Mouse (Mus musculus) lung, embryonic 16.5 days (tissue): ENCODE results near the gene Tsc22d3. TPM values are rescaled to one million over a fixed set of nuclear protein-coding genes. Genes with fewer than 3 reads are reported as not detected.

Source experiments
- ATAC-seq: fragments of 200-750 bp; cut with Nextera tagmentation; 2 replicates; pipeline ENCODE4 v1.8.0; 2017; ENCODE audit warnings: low read depth, mild to moderate bottlenecking, moderate library complexity
- H3K27ac ChIP-seq: fragments of 300-500 bp; sonication (generic); 2 replicates; pipeline ENCODE4 v1.5.1; 2014; ENCODE audit warnings: mild to moderate bottlenecking, control low read depth, low read length
- H3K27me3 ChIP-seq: fragments of 300-500 bp; sonication (generic); 2 replicates; pipeline ENCODE4 v1.6.1; 2014; ENCODE audit warnings: low read depth, low read length, mixed read lengths; ENCODE audit not compliant: control insufficient read depth, insufficient read depth
- H3K36me3 ChIP-seq: fragments of 300-500 bp; sonication (generic); 2 replicates; pipeline ENCODE4 v1.6.1; 2014; ENCODE audit warnings: low read length; ENCODE audit not compliant: control insufficient read depth, insufficient read depth
- H3K4me1 ChIP-seq: fragments of 300-500 bp; sonication (generic); replicated peaks from 2 replicates; pipeline ENCODE4 v1.6.1; 2014; ENCODE audit warnings: low read length, mixed read lengths; ENCODE audit not compliant: control insufficient read depth, insufficient read depth
- H3K4me2 ChIP-seq: fragments of 300-500 bp; sonication (generic); 2 replicates; pipeline ENCODE4 v1.6.1; 2014; ENCODE audit warnings: low read depth, low read length, control low read depth
- H3K4me3 ChIP-seq: fragments of 300-500 bp; sonication (generic); 2 replicates; pipeline ENCODE4 v1.5.1; 2014; ENCODE audit warnings: mild to moderate bottlenecking, low read length, control low read depth
- H3K9ac ChIP-seq: fragments of 300-500 bp; sonication (generic); 2 replicates; pipeline ENCODE4 v1.6.1; 2014; ENCODE audit warnings: low read length, control low read depth
- H3K9me3 ChIP-seq: fragments of 300-500 bp; sonication (generic); 2 replicates; pipeline ENCODE4 v1.6.1; 2016; ENCODE audit warnings: low read length; ENCODE audit not compliant: control insufficient read depth
- WGBS: fragments of 180-500 bp; shearing (Covaris S2); extraction: QIAGEN DNeasy Blood & Tissue Kit; methylation state at CpG from one replicate; pipeline ENCODE4 v1.1.7; 2014; 5-methylcytosine and 5-hydroxymethylcytosine counted together
- polyA plus RNA-seq: library from polyadenylated mRNA; unstranded; fragments of >200 nt; fragmentation: Nextera tagmentation; extraction: Ambion mirVana; gene quantifications from 2 replicates; pipeline ENCODE4 v1.2.1, GENCODE M21; 2015

Tsc22d3 gene
- polyA plus RNA-seq, 1 experiment from 2014 or later, result 119 TPM

- H3K27ac ChIP-seq, result 0 out of 2 replicates have a peak overlapping the region, but pooled peaks have one; percentile 27
- peak; percentile 91 for ATAC-seq
- peak overlapping the region; percentile 83 for H3K4me2 ChIP-seq
- peak overlapping the region; percentile 56 for H3K4me3 ChIP-seq
- peaks cover 10% of the 10 kb centered on the region for H3K27me3 ChIP-seq
- WGBS, result 6% methylated on average over 27 of the region's 109 CpGs
- H3K4me1 ChIP-seq, result no peaks in the 10 kb centered on the region
- peak overlapping the region; percentile 56 for H3K9ac ChIP-seq
- no peaks in the 10 kb centered on the region for H3K36me3 ChIP-seq
- H3K9me3 ChIP-seq, result no peaks in the 10 kb centered on the region; the same call in 1 of the 2 replicates
Measured at GRCm38 (mm10) chrX:140598850-140599560, 1.5 kb downstream of the Tsc22d3 start.

- Histone ChIP-seq H3K9me3 (no peaks in the 10 kb centered on the region; the same call in 1 of the 2 replicates), H3K4me3 (peak overlapping the region; percentile 56), H3K27ac (no peak overlapping the region), H3K27me3 (peaks cover 10% of the 10 kb centered on the region), H3K4me2 (peak overlapping the region; percentile 83), H3K4me1 (no peaks in the 10 kb centered on the region), H3K36me3 (no peaks in the 10 kb centered on the region), H3K9ac (peak overlapping the region; percentile 56)
- WGBS, result 20% methylated on average over 39 of the region's 48 CpGs
- ATAC-seq, result peak; percentile 56
Measured at GRCm38 (mm10) chrX:140598194-140598849, 2.1 kb downstream of the Tsc22d3 start.

- Histone ChIP-seq H3K27me3 (0 out of 2 replicates have a peak, but pooled peaks cover 3% of the 10 kb centered on the region), H3K9ac (no peak overlapping the region), H3K4me1 (no peaks in the 10 kb centered on the region), H3K9me3 (no peaks in the 10 kb centered on the region), H3K4me3 (no peak overlapping the region), H3K4me2 (no peak overlapping the region), H3K27ac (no peak overlapping the region), H3K36me3 (no peaks in the 10 kb centered on the region)
- no peak for ATAC-seq
- 59% methylated on average over 3 of the region's 3 CpGs for WGBS
Measured at GRCm38 (mm10) chrX:140591176-140591575, 9.3 kb downstream of the Tsc22d3 start.

- Histone ChIP-seq H3K4me3 (no peak overlapping the region), H3K4me2 (no peak overlapping the region), H3K36me3 (no peaks in the 10 kb centered on the region), H3K9ac (no peak overlapping the region), H3K4me1 (no peaks in the 10 kb centered on the region), H3K27ac (no peak overlapping the region), H3K27me3 (0 out of 2 replicates have a peak, but pooled peaks cover 3% of the 10 kb centered on the region), H3K9me3 (no peaks in the 10 kb centered on the region)
- no peak for ATAC-seq
- 61% methylated on average over 2 of the region's 2 CpGs for WGBS
Measured at GRCm38 (mm10) chrX:140590142-140590541, 10.3 kb downstream of the Tsc22d3 start.

- no peak overlapping the region for H3K4me2 ChIP-seq
- H3K4me3 ChIP-seq, result no peak overlapping the region
- no peak for ATAC-seq
- H3K9me3 ChIP-seq, result no peaks in the 10 kb centered on the region
- H3K27ac ChIP-seq, result no peak overlapping the region
- H3K9ac ChIP-seq, result no peak overlapping the region
- no peaks in the 10 kb centered on the region for H3K4me1 ChIP-seq
- WGBS, result 40% methylated on average over 4 of the region's 4 CpGs
- H3K27me3 ChIP-seq, result 0 out of 2 replicates have a peak, but pooled peaks cover 3% of the 10 kb centered on the region
- H3K36me3 ChIP-seq, result no peaks in the 10 kb centered on the region
Measured at GRCm38 (mm10) chrX:140589194-140589751, 11.2 kb downstream of the Tsc22d3 start.

- 82% methylated on average over 5 of the region's 5 CpGs for WGBS
- Histone ChIP-seq H3K27ac (no peak overlapping the region), H3K4me2 (no peak overlapping the region), H3K4me1 (no peaks in the 10 kb centered on the region), H3K9ac (no peak overlapping the region), H3K36me3 (no peaks in the 10 kb centered on the region), H3K9me3 (no peaks in the 10 kb centered on the region), H3K27me3 (peaks cover 3% of the 10 kb centered on the region; the same call in 1 of the 2 replicates), H3K4me3 (no peak overlapping the region)
- no peak for ATAC-seq
Measured at GRCm38 (mm10) chrX:140588534-140588933, 11.9 kb downstream of the Tsc22d3 start.

- ATAC-seq, result no peak
- Histone ChIP-seq H3K27me3 (peaks cover 10% of the 10 kb centered on the region), H3K27ac (no peak overlapping the region)
Measured at GRCm38 (mm10) chrX:140580416-140580815, 20.0 kb downstream of the Tsc22d3 start.

GRCm38 (mm10) chrX:140575636-140576035 lies 24.8 kb downstream of the Tsc22d3 start:
- no peak for ATAC-seq
- Histone ChIP-seq H3K4me3 (no peak overlapping the region), H3K9ac (no peak overlapping the region), H3K9me3 (no peaks in the 10 kb centered on the region), H3K36me3 (no peaks in the 10 kb centered on the region), H3K27me3 (peaks cover 3% of the 10 kb centered on the region; the same call in 1 of the 2 replicates), H3K4me1 (no peaks in the 10 kb centered on the region), H3K4me2 (no peak overlapping the region), H3K27ac (no peak overlapping the region)
- 69% methylated on average over 3 of the region's 3 CpGs for WGBS

More at GRCm38 (mm10) chrX:140580416-140580815, 20.0 kb downstream of the Tsc22d3 start:
- WGBS, result 53% methylated on average over 3 of the region's 3 CpGs
- H3K4me1 ChIP-seq, result no peaks in the 10 kb centered on the region
- H3K4me2 ChIP-seq, result no peak overlapping the region
- H3K9ac ChIP-seq, result no peak overlapping the region
- no peak overlapping the region for H3K4me3 ChIP-seq
- no peaks in the 10 kb centered on the region for H3K9me3 ChIP-seq
- no peaks in the 10 kb centered on the region for H3K36me3 ChIP-seq

GRCm38 (mm10) chrX:140575200-140575599 lies 25.3 kb downstream of the Tsc22d3 start:
- Histone ChIP-seq H3K4me2 (no peak overlapping the region), H3K36me3 (no peaks in the 10 kb centered on the region), H3K27ac (no peak overlapping the region), H3K27me3 (peaks cover 3% of the 10 kb centered on the region; the same call in 1 of the 2 replicates), H3K4me1 (no peaks in the 10 kb centered on the region), H3K9ac (no peak overlapping the region), H3K4me3 (no peak overlapping the region), H3K9me3 (no peaks in the 10 kb centered on the region)
- no peak for ATAC-seq
- WGBS, result 46% methylated on average over 1 of the region's 1 CpGs
